Mouse (Mus musculus): ENCODE results near the gene C2cd5.
A peak's percentile ranks its signal among the peaks of the same experiment; 100 is the strongest.
"Not testable (repeated sequence)": the region's sequence is repeated elsewhere in the genome, so short reads cannot be mapped to it uniquely, and the experiment has no call there.

The C2cd5 gene

GRCm38 (mm10) chr6:143099681-143100382 lies at the start of gene C2cd5:
Gene C2cd5 (minus strand): TSS chr6:143100141.
- DNase-seq (ENCODE audit: low spot score): peak; percentile 93

GRCm38 (mm10) chr6:143148868-143149267 lies 48.9 kb upstream of the C2cd5 start:
- no peak for DNase-seq (ENCODE audit: low spot score)

- DNase-seq (ENCODE audit: low spot score): no peak
Measured at GRCm38 (mm10) chr6:143146756-143147155, 46.8 kb upstream of the C2cd5 start.

GRCm38 (mm10) chr6:143145051-143145450 lies 45.1 kb upstream of the C2cd5 start:
- DNase-seq (ENCODE audit: low spot score): no peak

GRCm38 (mm10) chr6:143144556-143144955 lies 44.6 kb upstream of the C2cd5 start:
- DNase-seq (ENCODE audit: low spot score): no peak

- no peak for DNase-seq (ENCODE audit: low spot score)
Measured at GRCm38 (mm10) chr6:143143775-143144273, 43.9 kb upstream of the C2cd5 start.

- no peak for DNase-seq (ENCODE audit: low spot score)
Measured at GRCm38 (mm10) chr6:143143321-143143720, 43.4 kb upstream of the C2cd5 start.

- DNase-seq (ENCODE audit: low spot score): no peak
Measured at GRCm38 (mm10) chr6:143142861-143143260, 42.9 kb upstream of the C2cd5 start.

- not testable (repeated sequence) for DNase-seq (ENCODE audit: low spot score)
Measured at GRCm38 (mm10) chr6:143141624-143142592, 42.0 kb upstream of the C2cd5 start.

- no peak for DNase-seq (ENCODE audit: low spot score)
Measured at GRCm38 (mm10) chr6:143140884-143141283, 40.9 kb upstream of the C2cd5 start.

GRCm38 (mm10) chr6:143139417-143139816 lies 39.5 kb upstream of the C2cd5 start:
- no peak for DNase-seq (ENCODE audit: low spot score)

GRCm38 (mm10) chr6:143137341-143137740 lies 37.4 kb upstream of the C2cd5 start:
- no peak for DNase-seq (ENCODE audit: low spot score)

GRCm38 (mm10) chr6:143136688-143137087 lies 36.7 kb upstream of the C2cd5 start:
- DNase-seq (ENCODE audit: low spot score): no peak

GRCm38 (mm10) chr6:143135097-143135496 lies 35.2 kb upstream of the C2cd5 start:
- DNase-seq (ENCODE audit: low spot score): no peak

- no peak for DNase-seq (ENCODE audit: low spot score)
Measured at GRCm38 (mm10) chr6:143133150-143133549, 33.2 kb upstream of the C2cd5 start.

- DNase-seq (ENCODE audit: low spot score): no peak
Measured at GRCm38 (mm10) chr6:143131895-143132652, 32.1 kb upstream of the C2cd5 start.

- no peak for DNase-seq (ENCODE audit: low spot score)
Measured at GRCm38 (mm10) chr6:143130411-143130810, 30.5 kb upstream of the C2cd5 start.

- no peak for DNase-seq (ENCODE audit: low spot score)
Measured at GRCm38 (mm10) chr6:143129952-143130351, 30.0 kb upstream of the C2cd5 start.

GRCm38 (mm10) chr6:143129466-143129865 lies 29.5 kb upstream of the C2cd5 start:
- DNase-seq (ENCODE audit: low spot score): no peak

- DNase-seq (ENCODE audit: low spot score): no peak
Measured at GRCm38 (mm10) chr6:143125721-143126120, 25.8 kb upstream of the C2cd5 start.

GRCm38 (mm10) chr6:143119325-143119724 lies 19.4 kb upstream of the C2cd5 start:
- no peak for DNase-seq (ENCODE audit: low spot score)

- no peak for DNase-seq (ENCODE audit: low spot score)
Measured at GRCm38 (mm10) chr6:143116779-143117178, 16.8 kb upstream of the C2cd5 start.
